Mouse (Mus musculus): ENCODE results near the gene Gatc. TPM values are rescaled to one million over a fixed set of nuclear protein-coding genes. Genes with fewer than 3 reads are reported as not detected.
A peak's percentile ranks its signal among the peaks of the same experiment; 100 is the strongest.
"Not testable (repeated sequence)": the region's sequence is repeated elsewhere in the genome, so short reads cannot be mapped to it uniquely, and the experiment has no call there.

Gatc gene
- total RNA-seq, 1 experiment from 2014 or later, result 15.0 TPM

- no peak for ATAC-seq (replicated peaks; ENCODE audit: low read depth, poor library complexity, severe bottlenecking)
These were observed 971 bp downstream of the Gatc start for GRCm38 (mm10) chr5:115340007-115340406.

- peak; percentile 55; the same call in 1 of the 2 replicates for ATAC-seq (replicated peaks; ENCODE audit: low read depth, poor library complexity, severe bottlenecking)
These were observed 7.4 kb downstream of the Gatc start for GRCm38 (mm10) chr5:115333626-115334025.

GRCm38 (mm10) chr5:115330955-115331354 is 10.0 kb downstream of the Gatc start:
- ATAC-seq (replicated peaks; ENCODE audit: low read depth, poor library complexity, severe bottlenecking), result no peak

GRCm38 (mm10) chr5:115327610-115328548 is 13.1 kb downstream of the Gatc start:
- ATAC-seq (replicated peaks; ENCODE audit: low read depth, poor library complexity, severe bottlenecking), result no peak

GRCm38 (mm10) chr5:115326875-115327609 is 13.9 kb downstream of the Gatc start, which contains the start of gene Srsf9:
Gene Srsf9, plus strand, starts transcription at chr5:115327177.
- peak; percentile 97 for ATAC-seq (replicated peaks; ENCODE audit: low read depth, poor library complexity, severe bottlenecking)

- ATAC-seq (replicated peaks; ENCODE audit: low read depth, poor library complexity, severe bottlenecking), result peak; percentile 27
These were observed 14.6 kb downstream of the Gatc start for GRCm38 (mm10) chr5:115326256-115326831.

GRCm38 (mm10) chr5:115319004-115319940 is 21.7 kb downstream of the Gatc start:
- peak; percentile 95 for ATAC-seq (replicated peaks; ENCODE audit: low read depth, poor library complexity, severe bottlenecking)

- ATAC-seq (replicated peaks; ENCODE audit: low read depth, poor library complexity, severe bottlenecking), result no peak
These were observed 23.2 kb downstream of the Gatc start for GRCm38 (mm10) chr5:115317645-115318328.

- ATAC-seq (replicated peaks; ENCODE audit: low read depth, poor library complexity, severe bottlenecking), result no peak
These were observed 23.9 kb downstream of the Gatc start for GRCm38 (mm10) chr5:115316968-115317644.

- no peak for ATAC-seq (replicated peaks; ENCODE audit: low read depth, poor library complexity, severe bottlenecking)
These were observed 27.4 kb downstream of the Gatc start for GRCm38 (mm10) chr5:115313668-115313943.

GRCm38 (mm10) chr5:115312816-115313667 is 27.9 kb downstream of the Gatc start:
- ATAC-seq (replicated peaks; ENCODE audit: low read depth, poor library complexity, severe bottlenecking), result peak; percentile 93

GRCm38 (mm10) chr5:115312354-115312753 is 28.6 kb downstream of the Gatc start:
- ATAC-seq (replicated peaks; ENCODE audit: low read depth, poor library complexity, severe bottlenecking), result no peak; the same call in 1 of the 2 replicates

- ATAC-seq (replicated peaks; ENCODE audit: low read depth, poor library complexity, severe bottlenecking), result not testable (repeated sequence)
These were observed 38.8 kb downstream of the Gatc start for GRCm38 (mm10) chr5:115302190-115302589.

GRCm38 (mm10) chr5:115301615-115302014 is 39.4 kb downstream of the Gatc start:
- no peak for ATAC-seq (replicated peaks; ENCODE audit: low read depth, poor library complexity, severe bottlenecking)

- ATAC-seq (replicated peaks; ENCODE audit: low read depth, poor library complexity, severe bottlenecking), result peak; percentile 96
These were observed 40.0 kb downstream of the Gatc start, which contains the start of gene Dynll1 for GRCm38 (mm10) chr5:115300792-115301614. Gene Dynll1, minus strand, starts transcription at chr5:115300999.

- peak; percentile 10; the same call in 1 of the 2 replicates for ATAC-seq (replicated peaks; ENCODE audit: low read depth, poor library complexity, severe bottlenecking)
These were observed 40.8 kb downstream of the Gatc start for GRCm38 (mm10) chr5:115300035-115300744.
